ENCODE assay signal across 11 mouse cellular contexts in genomic region chr9:118788869-118789281, GRCm38 (mm10).
DNase-seq lines count a peak whose midpoint lies in the region; ATAC-seq lines count a peak whose summit lies in the region.
"Had no signal": no experiment of that assay in that cellular context is flagged by ENCODE, and none has a peak within 500 bp of the region (broad histone marks: within the 10 kb centered on the region; RNA-seq: fewer than 3 reads in every experiment).

No protein-coding gene starts in this region.

- DNase-seq in neural tube, embryonic 11.5 days (ENCODE audit: low spot score): peak; percentile 35
- peak; percentile 12 for DNase-seq in left cerebral cortex, adult 11 months (ENCODE audit: low spot score)
- DNase-seq in spleen, postnatal 10 days (ENCODE audit: low spot score in 2 of 2): no peak
- no peak for DNase-seq in gastrocnemius, postnatal 14 days

- peak; percentile 56; the same call in 1 of the 2 replicates for ATAC-seq in hindbrain, embryonic 16.5 days
- ATAC-seq in hindbrain, embryonic 12.5 days (ENCODE audit: low FRiP score): no peak
- ATAC-seq in neural tube, embryonic 11.5 days (ENCODE audit: insufficient read depth, low FRiP score, low TSS enrichment): no peak
- ATAC-seq in neural tube, embryonic 15.5 days (ENCODE audit: low FRiP score): no peak
- ATAC-seq in stomach, embryonic 16.5 days (ENCODE audit: insufficient read depth, low FRiP score): peak; percentile 61; the same call in 1 of the 2 replicates

- H3K27me3 ChIP-seq in hindbrain, embryonic 16.5 days (replicated peaks; ENCODE audit: control insufficient read depth, insufficient read depth, low read length): no peaks in the 10 kb centered on the region
- no peaks in the 10 kb centered on the region for H3K27me3 ChIP-seq in hindbrain, embryonic 12.5 days
- H3K27me3 ChIP-seq in neural tube, embryonic 11.5 days (ENCODE audit: control insufficient read depth, insufficient read depth, low read length): no peaks in the 10 kb centered on the region
- no peaks in the 10 kb centered on the region for H3K27me3 ChIP-seq in neural tube, embryonic 15.5 days (replicated peaks)
- no peaks in the 10 kb centered on the region for H3K27me3 ChIP-seq in stomach, embryonic 16.5 days (ENCODE audit: control insufficient read depth, insufficient read depth, low read length)
- H3K27me3 ChIP-seq: hindbrain, embryonic 13.5 days; limb, embryonic 12.5 days; midbrain, embryonic 12.5 days had no signal

- peaks cover 6% of the 10 kb centered on the region for H3K4me1 ChIP-seq in hindbrain, embryonic 16.5 days (ENCODE audit: control insufficient read depth, insufficient read depth, low read depth, low read length)
- H3K4me1 ChIP-seq in hindbrain, embryonic 12.5 days: peaks cover 6% of the 10 kb centered on the region
- H3K4me1 ChIP-seq in neural tube, embryonic 11.5 days (ENCODE audit: control insufficient read depth, insufficient read depth, low read length): no peaks in the 10 kb centered on the region
- H3K4me1 ChIP-seq in neural tube, embryonic 15.5 days: peaks cover 25% of the 10 kb centered on the region
- H3K4me1 ChIP-seq in stomach, embryonic 16.5 days (ENCODE audit: control insufficient read depth, insufficient read depth, low read length): 0 out of 2 replicates have a peak, but pooled peaks cover 6% of the 10 kb centered on the region

- H3K27ac ChIP-seq in hindbrain, embryonic 16.5 days (ENCODE audit: low read depth, low read length): no peak overlapping the region
- no peak overlapping the region for H3K27ac ChIP-seq in hindbrain, embryonic 12.5 days
- H3K27ac ChIP-seq in neural tube, embryonic 11.5 days (ENCODE audit: low read depth, low read length): no peak overlapping the region
- H3K27ac ChIP-seq in neural tube, embryonic 15.5 days (replicated peaks): no peak overlapping the region
- peak overlapping the region; percentile 61 for H3K27ac ChIP-seq in stomach, embryonic 16.5 days (ENCODE audit: low read length)
- H3K27ac ChIP-seq: hindbrain, embryonic 13.5 days; limb, embryonic 12.5 days; midbrain, embryonic 12.5 days had no signal

- H3K9me3 ChIP-seq in hindbrain, embryonic 16.5 days (ENCODE audit: control insufficient read depth, low read length): no peaks in the 10 kb centered on the region
- no peaks in the 10 kb centered on the region for H3K9me3 ChIP-seq in hindbrain, embryonic 12.5 days (replicated peaks)
- no peaks in the 10 kb centered on the region for H3K9me3 ChIP-seq in neural tube, embryonic 11.5 days (ENCODE audit: control insufficient read depth, low read length)
- H3K9me3 ChIP-seq in neural tube, embryonic 15.5 days (replicated peaks): no peaks in the 10 kb centered on the region
- H3K9me3 ChIP-seq in stomach, embryonic 16.5 days (replicated peaks; ENCODE audit: control insufficient read depth, low read length): no peaks in the 10 kb centered on the region
- H3K9me3 ChIP-seq: hindbrain, embryonic 13.5 days; midbrain, embryonic 12.5 days had no signal

- H3K4me3 ChIP-seq in hindbrain, embryonic 16.5 days (ENCODE audit: low read length): no peak overlapping the region
- H3K4me3 ChIP-seq in hindbrain, embryonic 12.5 days: no peak overlapping the region
- H3K4me3 ChIP-seq in neural tube, embryonic 11.5 days (ENCODE audit: low read depth, low read length): no peak overlapping the region
- H3K4me3 ChIP-seq in neural tube, embryonic 15.5 days (replicated peaks): no peak overlapping the region
- H3K4me3 ChIP-seq in stomach, embryonic 16.5 days (replicated peaks; ENCODE audit: low read length): no peak overlapping the region
- H3K4me3 ChIP-seq: hindbrain, embryonic 13.5 days; limb, embryonic 12.5 days; midbrain, embryonic 12.5 days had no signal

- intact Hi-C loops in gastrocnemius, postnatal 14 days (cut with DNase I; ENCODE audit: low total_unique reads): no loop called here

- WGBS in hindbrain, embryonic 16.5 days: 50% methylated on average over 10 of the region's 10 CpGs
- WGBS in hindbrain, embryonic 12.5 days: 61% methylated on average over 10 of the region's 10 CpGs
- 64% methylated on average over 10 of the region's 10 CpGs for WGBS in neural tube, embryonic 11.5 days
- WGBS in neural tube, embryonic 15.5 days: 64% methylated on average over 10 of the region's 10 CpGs
- 40% methylated on average over 10 of the region's 10 CpGs for WGBS in stomach, embryonic 16.5 days

- no peak overlapping the region for H3K9ac ChIP-seq in hindbrain, embryonic 16.5 days (ENCODE audit: low read depth, low read length)
- no peak overlapping the region for H3K9ac ChIP-seq in hindbrain, embryonic 12.5 days
- H3K9ac ChIP-seq in neural tube, embryonic 11.5 days (ENCODE audit: low read length): no peak overlapping the region
- H3K9ac ChIP-seq in neural tube, embryonic 15.5 days (replicated peaks): no peak overlapping the region
- no peak overlapping the region for H3K9ac ChIP-seq in stomach, embryonic 16.5 days (ENCODE audit: low read length)
- H3K9ac ChIP-seq: hindbrain, embryonic 13.5 days; limb, embryonic 12.5 days; midbrain, embryonic 12.5 days had no signal

- H3K36me3 ChIP-seq in hindbrain, embryonic 16.5 days (ENCODE audit: control insufficient read depth, insufficient read depth, low read length): no peaks in the 10 kb centered on the region
- no peaks in the 10 kb centered on the region for H3K36me3 ChIP-seq in hindbrain, embryonic 12.5 days
- H3K36me3 ChIP-seq in neural tube, embryonic 11.5 days (ENCODE audit: control insufficient read depth, insufficient read depth, low read length): no peaks in the 10 kb centered on the region
- no peaks in the 10 kb centered on the region for H3K36me3 ChIP-seq in neural tube, embryonic 15.5 days
- no peaks in the 10 kb centered on the region for H3K36me3 ChIP-seq in stomach, embryonic 16.5 days (ENCODE audit: control insufficient read depth, insufficient read depth, low read length)
- H3K36me3 ChIP-seq: hindbrain, embryonic 13.5 days; limb, embryonic 12.5 days; midbrain, embryonic 12.5 days had no signal

- H3K4me2 ChIP-seq in hindbrain, embryonic 16.5 days (ENCODE audit: low read length): no peak overlapping the region
- no peak overlapping the region for H3K4me2 ChIP-seq in hindbrain, embryonic 12.5 days (replicated peaks)
- H3K4me2 ChIP-seq in neural tube, embryonic 11.5 days (ENCODE audit: low read depth): no peak overlapping the region
- H3K4me2 ChIP-seq in neural tube, embryonic 15.5 days: no peak overlapping the region
- H3K4me2 ChIP-seq in stomach, embryonic 16.5 days (ENCODE audit: low read depth, low read length): no peak overlapping the region
- H3K4me2 ChIP-seq: hindbrain, embryonic 13.5 days; limb, embryonic 12.5 days; midbrain, embryonic 12.5 days had no signal

Comparison
In these comparisons a context has a peak if more than half of its experiments do, and no peak if none do; other contexts are left out.
1. ATAC-seq: peak in hindbrain, embryonic 16.5 days (single experiment) and stomach, embryonic 16.5 days (single experiment); none in hindbrain, embryonic 12.5 days (single experiment), neural tube, embryonic 11.5 days (single experiment) and neural tube, embryonic 15.5 days (single experiment).
2. DNase-seq: peak in neural tube, embryonic 11.5 days (single experiment) and left cerebral cortex, adult 11 months (single experiment); none in spleen, postnatal 10 days (0 of 2) and gastrocnemius, postnatal 14 days (single experiment).